Mouse (Mus musculus) midbrain, embryonic 11.5 days (tissue): Measurements from ENCODE around the gene Gm20449. TPM values are rescaled to one million over a fixed set of nuclear protein-coding genes. Genes with fewer than 3 reads are reported as not detected.
"Not testable (repeated sequence)": the region's sequence is repeated elsewhere in the genome, so short reads cannot be mapped to it uniquely, and the experiment has no call there.

Experiments used
- ATAC-seq: fragments of 200-750 bp; cut with Nextera tagmentation; 2 replicates; pipeline ENCODE4 v1.8.0; 2017; ENCODE audit warnings: moderate TSS enrichment, moderate library complexity; ENCODE audit not compliant: low FRiP score
- DNase-seq: peaks from one replicate; pipeline ENCODE4 v3.0.0; 2015; ENCODE audit warnings: low spot score; ENCODE audit errors: missing footprints
- H3K27ac ChIP-seq: fragments of 300-500 bp; sonication (generic); 2 replicates; pipeline ENCODE4 v1.5.1; 2014; ENCODE audit warnings: low read depth, low read length
- H3K27me3 ChIP-seq: fragments of 300-500 bp; sonication (generic); 2 replicates; pipeline ENCODE4 v1.6.1; 2014; ENCODE audit warnings: mild to moderate bottlenecking, low read length, moderate library complexity, mixed read lengths; ENCODE audit not compliant: control insufficient read depth, insufficient read depth
- H3K36me3 ChIP-seq: fragments of 300-500 bp; sonication (generic); 2 replicates; pipeline ENCODE4 v1.6.1; 2014; ENCODE audit warnings: mild to moderate bottlenecking, low read length, moderate library complexity, mixed read lengths; ENCODE audit not compliant: control insufficient read depth, insufficient read depth
- H3K4me1 ChIP-seq: fragments of 300-500 bp; sonication (generic); 2 replicates; pipeline ENCODE4 v1.6.1; 2014; ENCODE audit warnings: low read length; ENCODE audit not compliant: control insufficient read depth, insufficient read depth
- H3K4me2 ChIP-seq: fragments of 300-500 bp; sonication (generic); 2 replicates; pipeline ENCODE4 v1.6.1; 2014; ENCODE audit warnings: mild to moderate bottlenecking, moderate library complexity
- H3K4me3 ChIP-seq: fragments of 300-500 bp; sonication (generic); 2 replicates; pipeline ENCODE4 v1.5.1; 2014; ENCODE audit warnings: low read depth, low read length
- H3K9ac ChIP-seq: fragments of 300-500 bp; sonication (generic); 2 replicates; pipeline ENCODE4 v1.6.1; 2014; ENCODE audit warnings: low read length
- H3K9me3 ChIP-seq: fragments of 300-500 bp; sonication (generic); 2 replicates; pipeline ENCODE4 v1.6.1; 2016; ENCODE audit warnings: low read length; ENCODE audit not compliant: control insufficient read depth
- WGBS: fragments of 180-500 bp; shearing (Covaris S2); extraction: QIAGEN DNeasy Blood & Tissue Kit; methylation state at CpG from one replicate; pipeline ENCODE4 v1.1.7; 2014; 5-methylcytosine and 5-hydroxymethylcytosine counted together
- polyA plus RNA-seq: library from polyadenylated mRNA; unstranded; fragments of >200 nt; fragmentation: Nextera tagmentation; extraction: Ambion mirVana; gene quantifications from 2 replicates; pipeline ENCODE4 v1.2.1, GENCODE M21; 2014

The Gm20449 gene
- polyA plus RNA-seq: 0.04 and 0.12 TPM in 2 replicates

- Histone ChIP-seq H3K27me3 (no peaks in the 10 kb centered on the region), H3K4me3 (peak within 1 kb of the TSS; percentile 55), H3K36me3 (no peaks in the 10 kb centered on the region), H3K27ac (no peak within 1 kb of the TSS), H3K4me2 (peak within 1 kb of the TSS; percentile 62), H3K9ac (peak within 1 kb of the TSS; percentile 57), H3K9me3 (no peaks in the 10 kb centered on the region; the same call in 1 of the 2 replicates), H3K4me1 (no peaks in the 10 kb centered on the region)
- ATAC-seq: peak; percentile 99
- DNase-seq: peak; percentile 97
- under 1% methylated on average over 18 of the region's 18 CpGs for WGBS
These were observed at the start of gene Gm20449, which contains the start of gene AW146154 for GRCm38 (mm10) chr7:41499389-41500049. Gm20449 (minus strand) TSS chr7:41499417. AW146154 (minus strand) TSS chr7:41499890.

- Histone ChIP-seq H3K4me1 (no peaks in the 10 kb centered on the region), H3K9ac (no peak overlapping the region), H3K4me2 (no peak overlapping the region), H3K36me3 (no peaks in the 10 kb centered on the region), H3K9me3 (no peaks in the 10 kb centered on the region; the same call in 1 of the 2 replicates), H3K27me3 (no peaks in the 10 kb centered on the region), H3K27ac (no peak overlapping the region), H3K4me3 (no peak overlapping the region)
- ATAC-seq (no peak), DNase-seq (no peak)
- 87% methylated on average over 3 of the region's 3 CpGs for WGBS
These were observed 13.5 kb upstream of the Gm20449 start for GRCm38 (mm10) chr7:41512672-41513071.

- H3K4me3 ChIP-seq: no peak overlapping the region
- H3K9ac ChIP-seq: no peak overlapping the region
- H3K27me3 ChIP-seq: no peaks in the 10 kb centered on the region
- DNase-seq: no peak
- H3K4me2 ChIP-seq: no peak overlapping the region
- no peaks in the 10 kb centered on the region for H3K4me1 ChIP-seq
- ATAC-seq: no peak
- no peak overlapping the region for H3K27ac ChIP-seq
- 17% methylated on average over 1 of the region's 1 CpGs for WGBS
- H3K36me3 ChIP-seq: no peaks in the 10 kb centered on the region
- H3K9me3 ChIP-seq: no peaks in the 10 kb centered on the region; the same call in 1 of the 2 replicates
These were observed 13.0 kb upstream of the Gm20449 start for GRCm38 (mm10) chr7:41512207-41512606.

- H3K4me3 ChIP-seq: no peak overlapping the region
- H3K36me3 ChIP-seq: no peaks in the 10 kb centered on the region
- no peak overlapping the region for H3K9ac ChIP-seq
- DNase-seq (no peak), ATAC-seq (no peak)
- no peaks in the 10 kb centered on the region for H3K27me3 ChIP-seq
- no peaks in the 10 kb centered on the region for H3K4me1 ChIP-seq
- H3K9me3 ChIP-seq: no peaks in the 10 kb centered on the region
- WGBS: 52% methylated on average over 1 of the region's 1 CpGs
- H3K27ac ChIP-seq: no peak overlapping the region
- H3K4me2 ChIP-seq: no peak overlapping the region
These were observed 3.2 kb upstream of the Gm20449 start for GRCm38 (mm10) chr7:41502402-41502801.

GRCm38 (mm10) chr7:41500151-41500934, 1.1 kb upstream of the Gm20449 start:
- Histone ChIP-seq H3K27me3 (no peaks in the 10 kb centered on the region), H3K4me3 (peak overlapping the region; percentile 55), H3K9me3 (no peaks in the 10 kb centered on the region; the same call in 1 of the 2 replicates), H3K9ac (peak overlapping the region; percentile 57; the same call in 1 of the 2 replicates), H3K27ac (no peak overlapping the region), H3K36me3 (no peaks in the 10 kb centered on the region), H3K4me1 (no peaks in the 10 kb centered on the region), H3K4me2 (peak overlapping the region; percentile 62)
- whole genome bisulfite sequencing: 21% methylated on average over 22 of the region's 22 CpGs
- DNase-seq: peak; percentile 93
- ATAC-seq: no peak

GRCm38 (mm10) chr7:41499018-41499388, 214 bp downstream of the Gm20449 start:
- H3K27me3 ChIP-seq, H3K27ac ChIP-seq, ATAC-seq, H3K9me3 ChIP-seq, H3K4me1 ChIP-seq, DNase-seq, H3K36me3 ChIP-seq: not testable (repeated sequence)
- under 1% methylated on average over 6 of the region's 6 CpGs for WGBS
- H3K4me3 ChIP-seq: peak overlapping the region; percentile 55
- peak overlapping the region; percentile 62 for H3K4me2 ChIP-seq
- H3K9ac ChIP-seq: peak overlapping the region; percentile 57

- not testable (repeated sequence) for H3K4me3 ChIP-seq, H3K4me1 ChIP-seq, H3K9ac ChIP-seq, DNase-seq, H3K36me3 ChIP-seq, H3K27ac ChIP-seq, H3K9me3 ChIP-seq, ATAC-seq, H3K27me3 ChIP-seq
- 62% methylated on average over 2 of the region's 4 CpGs for WGBS
- H3K4me2 ChIP-seq: peak overlapping the region; percentile 62; the same call in 1 of the 2 replicates
These were observed 753 bp downstream of the Gm20449 start for GRCm38 (mm10) chr7:41498464-41498863.

- 96% methylated on average over 2 of the region's 2 CpGs for WGBS
- no peak overlapping the region for H3K4me3 ChIP-seq
- H3K36me3 ChIP-seq: no peaks in the 10 kb centered on the region
- DNase-seq: no peak
- no peaks in the 10 kb centered on the region for H3K27me3 ChIP-seq
- H3K9ac ChIP-seq: no peak overlapping the region
- no peak overlapping the region for H3K4me2 ChIP-seq
- no peaks in the 10 kb centered on the region for H3K4me1 ChIP-seq
- H3K27ac ChIP-seq: no peak overlapping the region
- no peaks in the 10 kb centered on the region; the same call in 1 of the 2 replicates for H3K9me3 ChIP-seq
- no peak for ATAC-seq
These were observed 1.3 kb downstream of the Gm20449 start for GRCm38 (mm10) chr7:41497871-41498270.

GRCm38 (mm10) chr7:41451864-41452263, 47.4 kb downstream of the Gm20449 start:
- no peaks in the 10 kb centered on the region for H3K4me1 ChIP-seq
- H3K4me3 ChIP-seq: no peak overlapping the region
- H3K9me3 ChIP-seq: peaks cover 5% of the 10 kb centered on the region
- H3K4me2 ChIP-seq: no peak overlapping the region
- no peaks in the 10 kb centered on the region for H3K36me3 ChIP-seq
- ATAC-seq (peak; percentile 70), DNase-seq (no peak)
- H3K27me3 ChIP-seq: no peaks in the 10 kb centered on the region
- H3K9ac ChIP-seq: no peak overlapping the region
- H3K27ac ChIP-seq: no peak overlapping the region
- WGBS: 11% methylated on average over 10 of the region's 10 CpGs
